Mouse (Mus musculus) intestine, embryonic 15.5 days (tissue): ENCODE results near the gene Hrnr. TPM values are rescaled to one million over a fixed set of nuclear protein-coding genes. Genes with fewer than 3 reads are reported as not detected.

Experiments used
- ATAC-seq: fragments of 200-750 bp; cut with Nextera tagmentation; 2 replicates; pipeline ENCODE4 v1.8.0; 2017; ENCODE audit warnings: moderate TSS enrichment, moderate library complexity
- H3K27ac ChIP-seq: fragments of 300-500 bp; sonication (generic); 2 replicates; pipeline ENCODE4 v1.5.1; 2015; ENCODE audit warnings: mild to moderate bottlenecking, inconsistent platforms
- H3K27me3 ChIP-seq: fragments of 300-500 bp; sonication (generic); replicated peaks from 2 replicates; pipeline ENCODE4 v1.6.1; 2015; ENCODE audit warnings: inconsistent platforms
- H3K36me3 ChIP-seq: fragments of 300-500 bp; sonication (generic); 2 replicates; pipeline ENCODE4 v1.6.1; 2015; ENCODE audit warnings: inconsistent platforms
- H3K4me1 ChIP-seq: fragments of 300-500 bp; sonication (generic); replicated peaks from 2 replicates; pipeline ENCODE4 v1.6.1; 2015; ENCODE audit warnings: inconsistent platforms
- H3K4me2 ChIP-seq: fragments of 300-500 bp; sonication (generic); replicated peaks from 2 replicates; pipeline ENCODE4 v1.6.1; 2015; ENCODE audit warnings: mild to moderate bottlenecking, inconsistent platforms
- H3K4me3 ChIP-seq: fragments of 300-500 bp; sonication (generic); replicated peaks from 2 replicates; pipeline ENCODE4 v1.5.1; 2015; ENCODE audit warnings: inconsistent platforms
- H3K9ac ChIP-seq: fragments of 300-500 bp; sonication (generic); 2 replicates; pipeline ENCODE4 v1.6.1; 2015; ENCODE audit warnings: inconsistent platforms
- H3K9me3 ChIP-seq: fragments of 300-500 bp; sonication (generic); 2 replicates; pipeline ENCODE4 v1.6.1; 2016; ENCODE audit warnings: inconsistent platforms
- WGBS: fragments of 180-500 bp; shearing (Covaris S2); methylation state at CpG from one replicate; pipeline ENCODE4 v1.1.7; 2015; 5-methylcytosine and 5-hydroxymethylcytosine counted together
- polyA plus RNA-seq: library from polyadenylated mRNA; unstranded; fragments of >200 nt; fragmentation: Nextera tagmentation; extraction: Ambion mirVana; gene quantifications from 2 replicates; pipeline ENCODE4 v1.2.1, GENCODE M21; 2015

Hrnr gene
- not detected in 2 replicates for polyA plus RNA-seq

DNA sequence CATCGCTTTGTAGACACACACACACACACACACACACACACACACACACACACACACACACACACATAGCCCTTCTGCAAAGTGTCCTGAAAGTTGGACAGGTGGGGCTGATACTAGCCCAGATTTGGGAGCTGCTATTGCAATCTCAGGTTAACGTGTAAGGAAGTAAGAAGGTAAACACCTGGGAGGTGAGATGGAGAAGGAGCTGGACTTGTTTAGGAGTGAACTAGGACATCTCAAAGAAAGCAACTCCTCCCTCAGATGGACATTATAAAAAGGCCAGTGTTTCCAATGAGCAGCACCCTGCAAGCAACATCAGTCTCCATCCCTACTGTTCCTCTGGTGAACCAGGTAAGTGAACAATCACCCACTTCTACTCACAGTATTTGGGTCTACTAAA, at the start of gene Hrnr:
Hrnr (plus strand) TSS at position 301 of the 400 bp plus-strand sequence.
- Histone ChIP-seq H3K27me3 (no peaks in the 10 kb centered on the region), H3K27ac (no peak within 1 kb of the TSS), H3K36me3 (no peaks in the 10 kb centered on the region), H3K4me1 (no peaks in the 10 kb centered on the region), H3K4me2 (no peak within 1 kb of the TSS), H3K9me3 (no peaks in the 10 kb centered on the region), H3K4me3 (no peak within 1 kb of the TSS), H3K9ac (no peak within 1 kb of the TSS)
- no peak for ATAC-seq
- WGBS, result 81% methylated on average over 2 of the region's 2 CpGs

DNA sequence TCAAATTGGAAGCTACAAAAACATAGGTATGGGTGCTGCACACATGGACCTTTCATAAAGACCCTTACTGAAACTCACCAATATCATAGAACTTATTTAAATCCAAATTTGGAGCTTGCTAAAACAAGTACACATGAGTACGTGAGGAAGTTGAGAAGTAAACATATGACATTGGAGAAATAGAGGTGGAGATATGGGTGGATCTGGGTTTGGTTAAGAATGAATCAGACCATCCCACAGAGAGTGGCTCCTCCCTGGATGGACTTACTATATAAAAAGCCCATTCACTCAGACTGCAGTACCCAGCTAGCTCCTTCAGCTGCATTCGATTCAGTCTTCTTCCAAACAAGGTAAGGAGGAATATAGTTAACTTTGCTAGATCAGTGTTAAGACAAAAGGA, 46.3 kb upstream of the Hrnr start, which contains the start of gene Flg:
Flg (plus strand) TSS at position 301 of the 400 bp plus-strand sequence.
- H3K4me1 ChIP-seq, result no peaks in the 10 kb centered on the region
- H3K4me3 ChIP-seq, result no peak within 1 kb of the TSS
- no peaks in the 10 kb centered on the region for H3K9me3 ChIP-seq
- no peaks in the 10 kb centered on the region for H3K36me3 ChIP-seq
- H3K27me3 ChIP-seq, result no peaks in the 10 kb centered on the region
- ATAC-seq, result no peak
- no peak within 1 kb of the TSS for H3K4me2 ChIP-seq
- WGBS, result 75% methylated on average over 2 of the region's 2 CpGs
- no peak within 1 kb of the TSS for H3K9ac ChIP-seq
- no peak within 1 kb of the TSS for H3K27ac ChIP-seq

DNA sequence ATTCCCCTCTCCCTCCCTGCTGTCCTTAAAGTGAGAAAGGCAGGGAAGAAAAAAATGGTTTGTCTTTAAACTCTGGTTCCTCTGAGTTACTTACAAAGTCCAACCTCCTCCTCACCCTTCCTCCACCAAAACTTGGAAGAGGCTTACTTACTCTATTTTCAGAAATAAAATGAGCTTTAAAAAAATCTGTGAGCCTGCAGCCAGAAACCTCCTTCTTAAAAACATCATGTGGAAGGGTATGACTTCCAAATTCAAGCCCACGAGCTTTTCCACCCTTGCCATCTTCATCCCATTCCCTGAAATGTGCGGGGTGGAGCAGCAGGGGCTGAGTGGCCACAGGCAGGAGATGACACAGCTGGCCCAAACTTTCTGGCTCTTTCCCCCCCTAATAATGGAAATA, 22.0 kb upstream of the Hrnr start:
- ATAC-seq, result no peak
- H3K36me3 ChIP-seq, result no peaks in the 10 kb centered on the region
- no peak overlapping the region for H3K27ac ChIP-seq
- 61% methylated on average over 2 of the region's 2 CpGs for WGBS
- H3K9me3 ChIP-seq, result no peaks in the 10 kb centered on the region
- H3K27me3 ChIP-seq, result no peaks in the 10 kb centered on the region
- no peak overlapping the region for H3K4me2 ChIP-seq
- no peak overlapping the region for H3K4me3 ChIP-seq
- no peak overlapping the region for H3K9ac ChIP-seq
- no peaks in the 10 kb centered on the region for H3K4me1 ChIP-seq

DNA sequence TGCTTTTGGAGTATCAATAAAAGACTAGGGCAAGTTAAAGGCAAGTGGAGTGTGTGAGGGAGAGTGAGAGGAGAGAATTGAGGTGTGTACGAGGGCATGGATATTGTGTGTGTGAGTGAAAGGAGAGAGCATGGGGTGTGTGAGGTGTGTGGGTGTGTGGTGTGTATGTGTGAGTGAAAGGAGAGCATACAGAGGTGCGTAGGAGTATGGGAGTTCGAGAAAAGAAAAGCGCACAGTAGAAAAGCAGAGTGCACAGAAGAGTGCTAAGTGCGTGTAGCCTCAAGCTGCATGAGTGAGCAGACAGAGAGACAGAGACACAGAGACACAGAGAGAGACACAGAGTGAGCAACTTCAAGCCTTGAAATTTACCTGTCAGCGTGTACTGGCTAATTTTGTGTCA, 19.7 kb upstream of the Hrnr start:
- no peak overlapping the region for H3K4me3 ChIP-seq
- 84% methylated on average over 6 of the region's 6 CpGs for WGBS
- H3K27ac ChIP-seq, result no peak overlapping the region
- H3K4me1 ChIP-seq, result no peaks in the 10 kb centered on the region
- H3K4me2 ChIP-seq, result no peak overlapping the region
- H3K9me3 ChIP-seq, result no peaks in the 10 kb centered on the region
- no peak overlapping the region for H3K9ac ChIP-seq
- no peak for ATAC-seq
- no peaks in the 10 kb centered on the region for H3K36me3 ChIP-seq
- no peaks in the 10 kb centered on the region for H3K27me3 ChIP-seq

DNA sequence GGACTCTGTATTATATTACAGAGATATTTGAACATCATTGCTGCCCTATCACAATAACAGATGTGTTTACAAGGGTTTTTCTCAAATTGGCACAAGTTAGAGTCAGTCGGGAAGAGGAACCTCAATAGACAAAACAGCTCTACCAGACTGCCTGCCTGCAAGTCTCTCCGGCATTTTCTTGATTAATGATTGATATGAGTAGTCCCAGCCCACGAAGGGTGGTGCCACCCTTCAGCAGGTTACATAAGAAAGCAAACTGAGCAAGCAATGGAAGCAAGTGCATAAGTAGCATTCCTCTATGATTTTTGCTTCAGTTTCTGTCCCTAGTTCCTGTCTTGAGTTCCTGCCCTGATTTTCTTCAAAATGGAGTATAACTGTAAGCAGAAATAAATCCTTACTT, 17.7 kb upstream of the Hrnr start:
- Histone ChIP-seq H3K4me3 (no peak overlapping the region), H3K9ac (no peak overlapping the region), H3K36me3 (no peaks in the 10 kb centered on the region), H3K27me3 (no peaks in the 10 kb centered on the region), H3K9me3 (no peaks in the 10 kb centered on the region), H3K27ac (no peak overlapping the region), H3K4me1 (no peaks in the 10 kb centered on the region), H3K4me2 (no peak overlapping the region)
- 56% methylated on average over 3 of the region's 3 CpGs for WGBS
- ATAC-seq, result no peak

DNA sequence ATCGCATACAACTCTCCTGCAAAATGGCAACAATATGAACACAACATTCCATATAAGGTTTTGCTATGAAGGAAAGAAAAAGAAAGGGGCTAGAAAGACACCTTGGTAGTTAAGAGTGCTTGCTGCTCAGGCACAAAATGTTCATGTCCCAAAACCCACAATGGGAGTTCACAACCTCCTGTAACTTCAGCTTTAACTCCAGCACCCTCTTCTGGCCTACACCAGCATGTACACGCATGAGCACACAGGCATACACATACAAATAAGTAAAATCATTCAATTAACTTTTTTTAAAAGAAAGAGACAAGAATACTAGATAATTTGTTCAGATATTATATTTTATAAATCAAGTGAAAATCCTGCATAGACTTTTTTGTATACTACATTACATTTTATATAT, 13.4 kb upstream of the Hrnr start:
- no peak overlapping the region for H3K4me3 ChIP-seq
- no peak overlapping the region for H3K4me2 ChIP-seq
- H3K9me3 ChIP-seq, result no peaks in the 10 kb centered on the region
- H3K9ac ChIP-seq, result no peak overlapping the region
- no peak overlapping the region for H3K27ac ChIP-seq
- H3K36me3 ChIP-seq, result no peaks in the 10 kb centered on the region
- H3K4me1 ChIP-seq, result no peaks in the 10 kb centered on the region
- no peaks in the 10 kb centered on the region for H3K27me3 ChIP-seq
- ATAC-seq, result no peak
- WGBS, result 79% methylated on average over 2 of the region's 2 CpGs

DNA sequence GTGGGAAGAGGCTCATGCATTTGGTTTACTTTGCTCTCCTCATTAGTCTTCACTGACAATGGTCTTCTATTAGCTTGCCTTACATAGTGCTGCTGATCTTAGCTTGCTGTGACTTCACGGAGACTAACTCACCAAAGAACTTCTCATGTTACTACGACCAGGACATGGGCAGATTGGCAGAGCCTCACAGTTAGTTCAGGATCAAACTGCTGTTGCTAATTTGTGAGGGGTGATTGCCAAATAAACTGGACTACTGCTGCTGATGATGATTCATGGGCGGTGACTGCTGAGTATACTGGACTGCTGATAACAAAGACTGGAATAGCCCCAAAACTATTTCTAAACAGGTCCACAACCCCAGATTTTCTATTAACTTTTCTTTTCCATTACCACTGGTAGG, 8.2 kb upstream of the Hrnr start:
- ATAC-seq, result no peak
- no peaks in the 10 kb centered on the region for H3K4me1 ChIP-seq
- no peaks in the 10 kb centered on the region for H3K36me3 ChIP-seq
- H3K4me3 ChIP-seq, result no peak overlapping the region
- no peak overlapping the region for H3K4me2 ChIP-seq
- no peaks in the 10 kb centered on the region for H3K9me3 ChIP-seq
- WGBS, result 63% methylated on average over 3 of the region's 3 CpGs
- no peaks in the 10 kb centered on the region for H3K27me3 ChIP-seq
- H3K27ac ChIP-seq, result no peak overlapping the region
- no peak overlapping the region for H3K9ac ChIP-seq

DNA sequence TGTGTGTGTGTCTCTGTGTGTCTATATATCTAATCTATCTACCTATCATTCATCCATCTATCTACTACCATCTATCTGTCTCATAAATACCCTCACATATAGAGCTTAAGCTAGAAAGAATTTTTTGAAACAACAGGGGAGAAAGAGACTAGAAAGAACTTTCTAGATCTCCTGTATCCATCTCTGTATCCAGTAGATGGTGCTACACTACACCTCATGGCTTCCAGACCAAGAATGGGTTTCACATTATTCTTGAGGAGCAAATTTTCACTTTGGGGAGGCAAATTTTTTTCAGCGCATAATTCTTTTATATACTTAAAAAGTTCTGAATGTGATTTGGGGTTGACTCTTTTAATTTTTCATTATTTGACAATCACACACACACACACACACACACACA, 5.2 kb upstream of the Hrnr start:
- no peaks in the 10 kb centered on the region for H3K36me3 ChIP-seq
- H3K4me1 ChIP-seq, result no peaks in the 10 kb centered on the region
- WGBS, result 96% methylated on average over 1 of the region's 1 CpGs
- no peaks in the 10 kb centered on the region for H3K9me3 ChIP-seq
- no peak overlapping the region for H3K27ac ChIP-seq
- H3K9ac ChIP-seq, result no peak overlapping the region
- no peak overlapping the region for H3K4me3 ChIP-seq
- no peak for ATAC-seq
- no peaks in the 10 kb centered on the region for H3K27me3 ChIP-seq
- H3K4me2 ChIP-seq, result no peak overlapping the region

DNA sequence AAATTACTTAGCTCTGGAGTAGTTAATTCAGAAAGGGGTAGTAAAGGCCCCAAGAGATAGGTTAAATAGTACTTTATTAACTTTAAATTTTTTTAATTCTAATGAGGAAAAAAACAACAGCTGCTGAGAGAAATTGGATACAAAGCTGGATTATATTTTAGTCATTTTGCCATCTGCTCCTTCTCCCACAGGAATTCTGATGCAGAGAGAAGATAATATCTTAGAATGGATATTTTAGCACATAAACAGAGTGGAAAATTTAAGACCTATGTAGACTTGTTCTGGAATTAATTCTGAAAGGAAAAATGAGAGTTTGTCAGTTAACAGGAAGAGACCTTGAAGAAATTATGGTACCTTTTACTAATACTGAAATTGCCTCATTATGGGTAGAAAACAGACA, 18.2 kb downstream of the Hrnr start:
- Histone ChIP-seq H3K36me3 (no peaks in the 10 kb centered on the region), H3K4me1 (no peaks in the 10 kb centered on the region), H3K27ac (no peak overlapping the region), H3K27me3 (no peaks in the 10 kb centered on the region), H3K9ac (no peak overlapping the region), H3K9me3 (no peaks in the 10 kb centered on the region), H3K4me3 (no peak overlapping the region), H3K4me2 (no peak overlapping the region)
- ATAC-seq, result no peak

DNA sequence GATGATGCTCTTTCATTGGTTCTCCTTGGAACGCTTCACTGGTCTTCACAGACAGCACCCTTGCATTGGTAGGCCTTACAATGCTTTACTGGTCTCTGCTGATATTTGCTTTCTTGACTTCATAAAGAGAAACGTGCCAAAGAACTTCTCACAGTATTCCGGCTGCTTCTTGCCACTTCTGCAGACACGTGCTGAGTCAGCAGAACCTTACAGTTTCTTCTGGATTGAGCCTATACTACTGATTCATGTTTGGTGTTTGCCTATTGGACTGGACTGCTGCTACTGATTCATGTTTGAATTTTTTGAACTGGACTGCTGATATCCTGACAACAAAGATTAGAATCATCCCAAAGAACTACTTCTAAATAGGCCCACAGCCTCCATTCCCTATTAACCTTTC, 20.5 kb downstream of the Hrnr start:
- Histone ChIP-seq H3K36me3 (no peaks in the 10 kb centered on the region), H3K27me3 (no peaks in the 10 kb centered on the region), H3K9ac (no peak overlapping the region), H3K4me1 (no peaks in the 10 kb centered on the region), H3K9me3 (no peaks in the 10 kb centered on the region), H3K27ac (no peak overlapping the region), H3K4me3 (no peak overlapping the region), H3K4me2 (no peak overlapping the region)
- no peak for ATAC-seq
- WGBS, result 86% methylated on average over 4 of the region's 4 CpGs

DNA sequence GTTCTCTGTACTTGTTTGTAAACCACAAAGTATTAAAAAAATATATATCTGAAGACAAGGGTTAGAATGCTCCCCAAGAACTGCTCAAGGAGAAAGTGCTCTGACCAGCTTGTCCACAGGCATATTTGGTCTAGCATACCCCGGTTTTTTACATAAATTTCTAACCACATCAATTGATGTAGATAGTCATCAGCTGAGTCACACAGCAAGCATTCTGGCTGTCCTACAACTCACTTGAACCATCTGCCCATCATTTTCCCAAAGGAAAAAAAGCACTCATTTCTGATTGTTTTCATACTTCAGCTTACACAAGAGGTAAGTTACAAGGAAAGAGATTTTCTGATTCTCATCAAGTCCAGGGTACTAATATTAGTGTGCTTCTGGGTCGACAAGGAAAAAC, 27.3 kb downstream of the Hrnr start:
- no peaks in the 10 kb centered on the region for H3K36me3 ChIP-seq
- H3K9me3 ChIP-seq, result no peaks in the 10 kb centered on the region
- no peak overlapping the region for H3K27ac ChIP-seq
- no peak overlapping the region for H3K4me2 ChIP-seq
- H3K4me1 ChIP-seq, result no peaks in the 10 kb centered on the region
- 77% methylated on average over 2 of the region's 2 CpGs for WGBS
- H3K4me3 ChIP-seq, result no peak overlapping the region
- H3K27me3 ChIP-seq, result no peaks in the 10 kb centered on the region
- H3K9ac ChIP-seq, result no peak overlapping the region
- ATAC-seq, result no peak

DNA sequence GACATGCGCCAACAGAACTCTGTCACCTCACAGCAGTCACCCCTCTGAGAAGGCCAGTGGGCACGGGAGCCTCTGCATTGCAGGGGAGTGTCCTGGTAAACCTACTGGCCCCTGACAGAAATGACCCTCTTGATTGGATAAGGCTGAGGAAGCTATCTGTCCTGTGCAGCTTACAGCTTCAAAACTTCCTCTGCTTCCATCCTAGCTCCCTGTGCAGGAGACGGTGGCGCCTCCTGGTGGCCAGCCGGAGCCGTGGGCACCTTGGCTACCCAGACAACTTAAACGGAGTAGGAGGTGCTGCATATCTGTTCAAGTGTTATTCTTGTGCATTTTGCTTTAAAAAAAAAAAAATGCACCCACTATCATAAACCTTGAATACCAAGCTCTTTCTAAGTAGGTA, 40.5 kb downstream of the Hrnr start:
- H3K27ac ChIP-seq, result no peak overlapping the region
- no peak overlapping the region for H3K4me3 ChIP-seq
- H3K9ac ChIP-seq, result no peak overlapping the region
- ATAC-seq, result no peak
- no peaks in the 10 kb centered on the region for H3K36me3 ChIP-seq
- H3K27me3 ChIP-seq, result no peaks in the 10 kb centered on the region
- no peaks in the 10 kb centered on the region for H3K4me1 ChIP-seq
- H3K4me2 ChIP-seq, result no peak overlapping the region
- H3K9me3 ChIP-seq, result no peaks in the 10 kb centered on the region
- WGBS, result 19% methylated on average over 7 of the region's 7 CpGs

DNA sequence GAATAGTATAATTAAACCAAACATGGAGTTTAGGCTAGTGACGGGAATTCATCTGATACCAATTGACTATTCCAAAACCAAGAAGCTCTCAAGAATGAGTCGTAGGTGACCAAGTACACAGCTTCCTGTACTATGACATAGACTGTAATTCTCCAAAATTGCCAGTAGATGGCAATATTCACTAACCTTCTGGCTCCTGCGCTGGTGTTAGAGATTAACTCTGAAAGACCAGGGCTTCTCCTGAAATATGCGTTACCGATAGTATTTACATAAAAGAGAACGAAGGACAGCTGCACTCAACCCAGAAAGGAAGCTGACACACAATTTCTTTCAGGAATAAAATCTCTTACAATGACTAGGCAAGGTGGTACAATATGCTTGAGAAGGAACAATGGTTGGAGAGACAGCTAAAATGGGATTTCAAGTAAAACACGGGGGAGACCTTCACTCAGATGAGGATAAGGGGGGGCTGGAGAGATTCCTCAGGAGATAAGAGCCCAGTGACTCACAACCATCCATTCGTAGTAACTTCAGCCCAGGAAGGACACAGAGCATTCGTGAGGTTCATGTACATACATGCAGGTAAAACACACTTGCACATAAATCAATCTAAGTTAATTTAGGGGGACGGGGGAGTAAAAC, 42.5 kb downstream of the Hrnr start:
- no peaks in the 10 kb centered on the region for H3K9me3 ChIP-seq
- H3K36me3 ChIP-seq, result no peaks in the 10 kb centered on the region
- no peak overlapping the region for H3K9ac ChIP-seq
- 0 out of 2 replicates have a peak overlapping the region, but pooled peaks have one; percentile 12 for H3K4me2 ChIP-seq
- H3K27ac ChIP-seq, result no peak overlapping the region
- no peaks in the 10 kb centered on the region for H3K27me3 ChIP-seq
- H3K4me1 ChIP-seq, result no peaks in the 10 kb centered on the region
- no peak overlapping the region for H3K4me3 ChIP-seq
- WGBS, result 9% methylated on average over 10 of the region's 10 CpGs
- ATAC-seq, result peak; percentile 83
